Mouse (Mus musculus): ENCODE measurements at regions not wholly inside any gene's neighbourhood (a gene's known extent, or its start where the extent isn't known, plus 50 kb on each side); places are given as distances from the start of the nearest gene placed in this dataset.

GRCm38 (mm10) chr6:148719062-148719461, 112.2 kb downstream of the Ipo8 start:
- no peak for DNase-seq

- no peak for DNase-seq
Observed at GRCm38 (mm10) chr6:148710406-148710805, 120.9 kb downstream of the Ipo8 start.

- DNase-seq, result no peak
Observed at GRCm38 (mm10) chr6:148708389-148708788, 122.9 kb downstream of the Ipo8 start.

- peak in 1 of 2 experiments; percentile 27 for DNase-seq
Observed at GRCm38 (mm10) chr6:148705711-148706110, 125.6 kb downstream of the Ipo8 start.

GRCm38 (mm10) chr6:148693329-148693728, 137.9 kb downstream of the Ipo8 start:
- DNase-seq, result peak in 1 of 2 experiments; percentile 14

- peak; percentile 35 to 76 for DNase-seq
Observed at GRCm38 (mm10) chr6:148687770-148688169, 143.5 kb downstream of the Ipo8 start.

- no peak for DNase-seq
Observed at GRCm38 (mm10) chr6:148660152-148660551, 171.1 kb downstream of the Ipo8 start.

GRCm38 (mm10) chr6:148653216-148653615, 178.1 kb downstream of the Ipo8 start:
- no peak for DNase-seq

- no peak for DNase-seq
Observed at GRCm38 (mm10) chr6:148652434-148652833, 178.8 kb downstream of the Ipo8 start.

GRCm38 (mm10) chr6:148647423-148648390, 183.6 kb downstream of the Ipo8 start:
- no peak for DNase-seq

GRCm38 (mm10) chr6:148640595-148640994, 190.7 kb downstream of the Ipo8 start:
- no peak for DNase-seq

GRCm38 (mm10) chr6:148634148-148634547, 190.0 kb upstream of the Tmtc1 start:
- no peak for DNase-seq

GRCm38 (mm10) chr6:148627090-148627605, 183.0 kb upstream of the Tmtc1 start:
- no peak for DNase-seq

- no peak for DNase-seq
Observed at GRCm38 (mm10) chr6:148623119-148623770, 179.1 kb upstream of the Tmtc1 start.

GRCm38 (mm10) chr6:148620034-148620433, 175.8 kb upstream of the Tmtc1 start:
- peak in 1 of 2 experiments; percentile 7 for DNase-seq

- peak; percentile 14 to 23 for DNase-seq
Observed at GRCm38 (mm10) chr6:148615931-148616330, 171.7 kb upstream of the Tmtc1 start.

- DNase-seq, result peak in 1 of 2 experiments; percentile 29
Observed at GRCm38 (mm10) chr6:148615442-148615841, 171.3 kb upstream of the Tmtc1 start.

- peak; percentile 18 to 19 for DNase-seq
Observed at GRCm38 (mm10) chr6:148608881-148609280, 164.7 kb upstream of the Tmtc1 start.

GRCm38 (mm10) chr6:148605226-148605625, 161.0 kb upstream of the Tmtc1 start:
- no peak for DNase-seq

GRCm38 (mm10) chr6:148604790-148605189, 160.6 kb upstream of the Tmtc1 start:
- no peak for DNase-seq

- DNase-seq, result no peak
Observed at GRCm38 (mm10) chr6:148603878-148604277, 159.7 kb upstream of the Tmtc1 start.

GRCm38 (mm10) chr6:148603460-148603859, 159.3 kb upstream of the Tmtc1 start:
- DNase-seq, result no peak

GRCm38 (mm10) chr6:148602894-148603293, 158.7 kb upstream of the Tmtc1 start:
- no peak for DNase-seq
